Mouse (Mus musculus) ES-E14 (cell line): ENCODE measurements around the gene Recql5. TPM values are rescaled to one million over a fixed set of nuclear protein-coding genes. Genes with fewer than 3 reads are reported as not detected.
A peak's percentile ranks its signal among the peaks of the same experiment; 100 is the strongest.

Experiments
- DNase-seq: peaks from one replicate; pipeline ENCODE4 v3.0.0-alpha.2; 2013; ENCODE audit warnings: low read depth, low spot score
- H3K27ac ChIP-seq: 2 replicates; pipeline ENCODE4 v1.5.1; 2012; ENCODE audit warnings: low read depth, mild to moderate bottlenecking, low read length, moderate library complexity, mixed read lengths; ENCODE audit not compliant: poor library complexity, insufficient read depth, severe bottlenecking
- H3K36me3 ChIP-seq: 2 replicates; pipeline ENCODE4 v1.6.1; 2012; ENCODE audit warnings: mild to moderate bottlenecking, low read length, moderate library complexity, mixed read lengths; ENCODE audit not compliant: control insufficient read depth, poor library complexity, insufficient read depth, severe bottlenecking
- H3K4me1 ChIP-seq, 2 experiments: fragments of 150-350 bp in 1 of 2; sonication (generic) in 1 of 2; 2 replicates each; pipeline ENCODE4 v1.6.1; 2012; ENCODE audit warnings: low read length in 2 of 2, mild to moderate bottlenecking in 1 of 2, mixed read lengths in 1 of 2; ENCODE audit not compliant: control insufficient read depth in 2 of 2, insufficient read depth in 2 of 2, poor library complexity in 1 of 2
- H3K4me3 ChIP-seq, 2 experiments: fragments of 150-350 bp in 1 of 2; sonication (generic) in 1 of 2; 2 replicates each; pipeline ENCODE4 v1.5.1; 2012; ENCODE audit warnings: low read length in 2 of 2, low read depth in 1 of 2, mild to moderate bottlenecking in 1 of 2, mixed read lengths in 1 of 2; ENCODE audit not compliant: insufficient read depth in 1 of 2, poor library complexity in 1 of 2, severe bottlenecking in 1 of 2
- H3K9ac ChIP-seq: 2 replicates; pipeline ENCODE4 v1.6.1; 2012; ENCODE audit warnings: low read depth, mild to moderate bottlenecking, low read length, mixed read lengths; ENCODE audit not compliant: poor library complexity, insufficient read depth, severe bottlenecking
- H3K9me3 ChIP-seq: fragments of 150-350 bp; sonication (generic); 2 replicates; pipeline ENCODE4 v1.6.1; 2012; ENCODE audit warnings: low read depth, mild to moderate bottlenecking, low read length; ENCODE audit not compliant: control insufficient read depth, insufficient read depth
- CHD2 ChIP-seq: IDR thresholded peaks from 2 replicates; pipeline ENCODE4 v1.6.1; 2014; ENCODE audit warnings: mild to moderate bottlenecking, low read depth, low read length, inconsistent platforms
- HCFC1 ChIP-seq: IDR thresholded peaks from 2 replicates; pipeline ENCODE4 v1.6.1; 2012; ENCODE audit warnings: low read length, inconsistent platforms, borderline replicate concordance; ENCODE audit not compliant: insufficient read depth
- MAFK ChIP-seq: IDR thresholded peaks from 2 replicates; pipeline ENCODE4 v1.6.1; 2014; ENCODE audit warnings: mild to moderate bottlenecking, low read depth, low read length, inconsistent platforms; ENCODE audit not compliant: insufficient read depth
- ZC3H11A ChIP-seq: IDR thresholded peaks from 2 replicates; pipeline ENCODE4 v1.6.1; 2012; ENCODE audit warnings: low read depth, mild to moderate bottlenecking, inconsistent platforms, low read length, borderline replicate concordance
- ZNF384 ChIP-seq: IDR thresholded peaks from 2 replicates; pipeline ENCODE4 v1.6.1; 2012; ENCODE audit warnings: low read depth, low read length, inconsistent platforms
- in situ Hi-C, 2 experiments: fragments of 600-800 bp; cut with MboI; formaldehyde crosslinking; loops; one replicate each; pipeline ENCODE4 v1.15.1; 2025; ENCODE audit warnings: low sequenced_read_pairs in 2 of 2, inconsistent platforms in 1 of 2; ENCODE audit not compliant: unreplicated experiment in 2 of 2
- total RNA-seq: library from RNA; depleted of rRNA; stranded (reverse); fragments of 300-350 nt; gene quantifications from 2 replicates; pipeline ENCODE4 v1.2.3, GENCODE M21; 2012

Gene Recql5
- total RNA-seq, 1 experiment = 28.0 TPM

GRCm38 (mm10) chr11:115876438-115876837, 56.8 kb downstream of the Recql5 start:
- Histone ChIP-seq H3K4me3 (no peak overlapping the region), H3K27ac (no peak overlapping the region), H3K9ac (no peak overlapping the region), H3K4me1 (peaks cover 0 to 12% of the 10 kb centered on the region in 2 experiments; a peak in 1 of 4 replicates), H3K36me3 (no peaks in the 10 kb centered on the region; the same call in 1 of the 2 replicates), H3K9me3 (no peaks in the 10 kb centered on the region)
- in situ Hi-C loops = no loop called here
- no peak for DNase-seq
- TF ChIP-seq CHD2 = no peak
- no peak for TF ChIP-seq ZC3H11A
- no peak for TF ChIP-seq ZNF384
- TF ChIP-seq MAFK = no peak
- TF ChIP-seq HCFC1 = no peak

GRCm38 (mm10) chr11:115875935-115876334, 57.3 kb downstream of the Recql5 start:
- TF ChIP-seq ZNF384 (no peak), CHD2 (no peak), HCFC1 (no peak), ZC3H11A (no peak), MAFK (peak; percentile 86)
- peaks cover 0 to 8% of the 10 kb centered on the region in 2 experiments; a peak in 1 of 4 replicates for H3K4me1 ChIP-seq
- DNase-seq = no peak
- in situ Hi-C loops = no loop called here
- no peak overlapping the region for H3K4me3 ChIP-seq
- H3K9me3 ChIP-seq = no peaks in the 10 kb centered on the region
- no peak overlapping the region for H3K9ac ChIP-seq
- no peak overlapping the region for H3K27ac ChIP-seq
- no peaks in the 10 kb centered on the region; the same call in 1 of the 2 replicates for H3K36me3 ChIP-seq

- no peaks in the 10 kb centered on the region for H3K9me3 ChIP-seq
- no peak overlapping the region for H3K9ac ChIP-seq
- H3K36me3 ChIP-seq = no peaks in the 10 kb centered on the region; the same call in 1 of the 2 replicates
- no peak overlapping the region for H3K4me3 ChIP-seq
- DNase-seq = no peak
- no peak overlapping the region for H3K27ac ChIP-seq
- H3K4me1 ChIP-seq = peaks cover 0 to 6% of the 10 kb centered on the region in 2 experiments; a peak in 1 of 4 replicates
- TF ChIP-seq CHD2 (no peak), ZNF384 (no peak), ZC3H11A (no peak), MAFK (no peak), HCFC1 (no peak)
- in situ Hi-C loops = no loop called here
Observed at GRCm38 (mm10) chr11:115872437-115872836, 60.8 kb downstream of the Recql5 start.

- Histone ChIP-seq H3K4me1 (peaks cover 0 to 15% of the 10 kb centered on the region in 2 experiments; a peak in 2 of 4 replicates), H3K36me3 (no peaks in the 10 kb centered on the region; the same call in 1 of the 2 replicates), H3K27ac (no peak overlapping the region), H3K9ac (no peak overlapping the region), H3K9me3 (no peaks in the 10 kb centered on the region), H3K4me3 (no peak overlapping the region)
- no peak for DNase-seq
- in situ Hi-C loops = no loop called here
- TF ChIP-seq CHD2 (no peak), HCFC1 (no peak), MAFK (no peak)
Observed at GRCm38 (mm10) chr11:115869393-115869792, 63.9 kb downstream of the Recql5 start.

GRCm38 (mm10) chr11:115863895-115864294, 69.4 kb downstream of the Recql5 start:
- Histone ChIP-seq H3K9me3 (no peaks in the 10 kb centered on the region), H3K9ac (no peak overlapping the region), H3K4me1 (peaks cover 0 to 10% of the 10 kb centered on the region in 2 experiments; a peak in 2 of 4 replicates), H3K27ac (no peak overlapping the region), H3K36me3 (no peaks in the 10 kb centered on the region), H3K4me3 (no peak overlapping the region)
- in situ Hi-C loops = no loop called here
- no peak for TF ChIP-seq MAFK
- TF ChIP-seq ZC3H11A = no peak
- TF ChIP-seq CHD2 = no peak
- no peak for TF ChIP-seq HCFC1
- TF ChIP-seq ZNF384 = no peak
- DNase-seq = no peak
